ENCODE assay signal across 27 mouse cellular contexts in the genomic region with DNA sequence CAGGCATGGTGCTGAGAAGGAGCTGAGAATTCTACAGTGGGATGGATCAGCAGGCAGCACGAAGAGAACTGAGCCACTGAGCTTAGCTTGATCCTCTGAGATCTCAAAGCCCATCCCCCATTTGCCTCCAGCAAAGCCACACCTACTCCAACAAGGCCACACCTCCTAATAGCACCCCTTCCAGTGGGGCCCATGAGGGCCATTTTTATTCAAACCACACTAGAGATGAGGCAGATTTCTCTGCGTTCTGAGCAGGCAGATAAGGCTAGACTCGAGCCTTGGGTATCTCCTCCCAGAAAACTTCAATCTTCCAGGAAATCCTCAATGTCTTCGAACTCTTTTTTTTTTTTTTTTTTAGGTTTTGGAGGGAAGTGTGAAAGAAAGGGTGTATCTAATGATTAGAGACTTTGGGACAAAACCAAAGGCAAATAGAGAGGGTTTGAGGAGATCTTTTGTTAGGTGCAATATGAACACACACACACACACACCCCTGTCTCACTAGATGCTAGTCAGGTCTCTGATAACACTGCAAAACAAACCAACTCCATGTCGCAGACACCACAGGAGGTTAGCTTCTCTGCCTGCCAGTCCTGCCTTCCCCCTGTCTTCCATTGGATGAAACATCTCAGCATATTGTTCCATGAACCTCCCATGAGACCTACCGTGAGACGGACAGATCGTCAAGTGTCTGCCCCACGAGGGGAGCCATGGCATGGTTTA. TPM values are rescaled to one million over a fixed set of nuclear protein-coding genes. Genes with fewer than 3 reads are reported as not detected.
A peak's percentile ranks its signal among the peaks of the same experiment; 100 is the strongest.
DNase-seq lines count a peak whose midpoint lies in the region; ATAC-seq and TF ChIP-seq lines count a peak whose summit lies in the region.
"Had no signal": no experiment of that assay in that cellular context is flagged by ENCODE, and none has a peak within 500 bp of the region (broad histone marks: within the 10 kb centered on the region; RNA-seq: fewer than 3 reads in every experiment).

No protein-coding gene starts in this region.

- WGBS in liver, postnatal 0 days (ENCODE audit: insufficient replicate concordance), result 39% methylated on average over 9 of the region's 9 CpGs
- 25% methylated on average over 9 of the region's 9 CpGs for WGBS in liver, embryonic 12.5 days (ENCODE audit: insufficient replicate concordance)

- no peak for ATAC-seq in liver, postnatal 0 days
- ATAC-seq in liver, embryonic 12.5 days, result peak; percentile 86
- peak; percentile 32; the same call in 1 of the 2 replicates for ATAC-seq in megakaryocyte-erythroid progenitor cell, adult 5-6 weeks (replicated peaks; ENCODE audit: low FRiP score, low TSS enrichment, poor library complexity, severe bottlenecking)
- ATAC-seq: forebrain, embryonic 15.5 days; lung, postnatal 0 days; midbrain, embryonic 16.5 days had no signal

- no peak overlapping the region for H3K9ac ChIP-seq in liver, postnatal 0 days (replicated peaks)
- H3K9ac ChIP-seq in MEL (ENCODE audit: control insufficient read depth, low read depth, low read length, poor library complexity, severe bottlenecking), result no peak overlapping the region
- peak overlapping the region; percentile 42 for H3K9ac ChIP-seq in liver, embryonic 12.5 days
- H3K9ac ChIP-seq: embryonic facial prominence, embryonic 13.5 days; forebrain, embryonic 15.5 days; heart, embryonic 12.5 days; hindbrain, embryonic 13.5 days; kidney, embryonic 15.5 days; limb, embryonic 12.5 days; neural tube, embryonic 12.5 days had no signal

- TF ChIP-seq CTCF in liver, postnatal 0 days (IDR thresholded peaks at IDR 0.05; ENCODE audit: low read depth), result no peak
- TF ChIP-seq CTCF in MEL (IDR thresholded peaks at IDR 0.05 in 2 of 3, conservative IDR thresholded peaks at IDR 0.05 in 1 of 3; ENCODE audit: control insufficient read depth in 1 of 3, insufficient read depth in 1 of 3, low read depth in 2 of 3, low read length in 3 of 3, poor library complexity in 1 of 3, severe bottlenecking in 1 of 3), result no peak

- TF ChIP-seq RAD21 in MEL (IDR thresholded peaks at IDR 0.05; ENCODE audit: low read depth, low read length), result no peak

- no peak for TF ChIP-seq EP300 in liver, postnatal 0 days (IDR thresholded peaks at IDR 0.05; ENCODE audit: low read depth)
- TF ChIP-seq EP300 in MEL (IDR thresholded peaks at IDR 0.05; ENCODE audit: low read depth in 1 of 2, low read length in 2 of 2), result no peak

- H3K9me3 ChIP-seq in liver, postnatal 0 days (ENCODE audit: low read length), result no peaks in the 10 kb centered on the region
- no peaks in the 10 kb centered on the region for H3K9me3 ChIP-seq in MEL (replicated peaks; ENCODE audit: insufficient read depth, low read length)
- no peaks in the 10 kb centered on the region for H3K9me3 ChIP-seq in liver, embryonic 12.5 days (replicated peaks)
- H3K9me3 ChIP-seq: embryonic facial prominence, embryonic 13.5 days; forebrain, embryonic 10.5 days; forebrain, embryonic 15.5 days; heart, embryonic 12.5 days; hindbrain, embryonic 13.5 days; kidney, embryonic 15.5 days; limb, embryonic 12.5 days; neural tube, embryonic 12.5 days had no signal

- no peak overlapping the region for H3K27ac ChIP-seq in liver, postnatal 0 days (ENCODE audit: low read depth)
- H3K27ac ChIP-seq in MEL (ENCODE audit: control insufficient read depth, low read depth, low read length), result no peak overlapping the region
- peak overlapping the region; percentile 79 for H3K27ac ChIP-seq in liver, embryonic 12.5 days
- H3K27ac ChIP-seq: embryonic facial prominence, embryonic 13.5 days; forebrain, embryonic 10.5 days; forebrain, embryonic 15.5 days; heart, adult 2 months; hindbrain, embryonic 13.5 days; kidney, embryonic 15.5 days; left cerebral cortex, adult 2 months; limb, embryonic 12.5 days; macrophage; neural tube, embryonic 12.5 days had no signal

- H3K36me3 ChIP-seq in liver, postnatal 0 days (replicated peaks; ENCODE audit: insufficient read depth, low read length), result no peaks in the 10 kb centered on the region
- no peaks in the 10 kb centered on the region for H3K36me3 ChIP-seq in MEL (ENCODE audit: control insufficient read depth in 1 of 2, insufficient read depth in 2 of 2, low read length in 2 of 2)
- no peaks in the 10 kb centered on the region for H3K36me3 ChIP-seq in liver, embryonic 12.5 days
- H3K36me3 ChIP-seq: embryonic facial prominence, embryonic 13.5 days; forebrain, embryonic 10.5 days; forebrain, embryonic 15.5 days; heart, embryonic 12.5 days; hindbrain, embryonic 13.5 days; kidney, embryonic 15.5 days; limb, embryonic 12.5 days; neural tube, embryonic 12.5 days had no signal

- H3K4me2 ChIP-seq in liver, postnatal 0 days (ENCODE audit: low read depth, low read length), result no peak overlapping the region
- H3K4me2 ChIP-seq in liver, embryonic 12.5 days, result peak overlapping the region; percentile 60
- H3K4me2 ChIP-seq: embryonic facial prominence, embryonic 13.5 days; forebrain, embryonic 15.5 days; heart, embryonic 12.5 days; hindbrain, embryonic 13.5 days; kidney, embryonic 15.5 days; limb, embryonic 12.5 days; neural tube, embryonic 12.5 days had no signal

- no peak overlapping the region for H3K4me3 ChIP-seq in liver, postnatal 0 days (ENCODE audit: low read depth, low read length)
- no peak overlapping the region for H3K4me3 ChIP-seq in MEL (ENCODE audit: control insufficient read depth in 1 of 2, insufficient read depth in 1 of 2, low read depth in 2 of 2, low read length in 2 of 2)
- peak overlapping the region; percentile 34 for H3K4me3 ChIP-seq in liver, embryonic 12.5 days
- H3K4me3 ChIP-seq: embryonic facial prominence, embryonic 13.5 days; forebrain, embryonic 10.5 days; forebrain, embryonic 15.5 days; heart, adult 2 months; heart, embryonic 12.5 days; hindbrain, embryonic 13.5 days; kidney, embryonic 15.5 days; left cerebral cortex, adult 2 months; limb, embryonic 12.5 days; myocyte; neural tube, embryonic 12.5 days had no signal

- H3K4me1 ChIP-seq in liver, postnatal 0 days (ENCODE audit: insufficient read depth), result 0 out of 2 replicates have a peak, but pooled peaks cover 3% of the 10 kb centered on the region
- H3K4me1 ChIP-seq in MEL (ENCODE audit: control insufficient read depth in 1 of 2, insufficient read depth in 2 of 2, low read length in 2 of 2), result peaks cover 0 to 10% of the 10 kb centered on the region in 2 experiments; a peak in 1 of 4 replicates
- H3K4me1 ChIP-seq in liver, embryonic 12.5 days, result peaks cover 62% of the 10 kb centered on the region
- H3K4me1 ChIP-seq: forebrain, embryonic 15.5 days; heart, embryonic 12.5 days; neural tube, embryonic 12.5 days had no signal

- no peaks in the 10 kb centered on the region for H3K79me2 ChIP-seq in MEL (ENCODE audit: control insufficient read depth, insufficient read depth, low read length, poor library complexity)

- DNase-seq in liver (peak; percentile 74), MEL (ENCODE audit: low read depth, low spot score) (peak; percentile 48)
- no peak for DNase-seq in liver, postnatal 0 days
- no peak for DNase-seq in yolk sac, embryonic 10.5 days (ENCODE audit: low spot score)
- no peak for DNase-seq in cerebellum, postnatal 36 days
- DNase-seq: adrenal gland, postnatal 36 days; cerebellum, adult 8-10 months; gastrocnemius, postnatal 25 days; heart, adult 2 months; heart, postnatal 4 days; kidney, adult 18-20 months; lung, adult 18-20 months had no signal

- no peaks in the 10 kb centered on the region for H3K27me3 ChIP-seq in liver, postnatal 0 days (ENCODE audit: insufficient read depth, low read length)
- no peaks in the 10 kb centered on the region for H3K27me3 ChIP-seq in MEL (ENCODE audit: control insufficient read depth in 1 of 2, insufficient read depth in 2 of 2, low read length in 2 of 2)
- H3K27me3 ChIP-seq in liver, embryonic 12.5 days (replicated peaks), result no peaks in the 10 kb centered on the region
- H3K27me3 ChIP-seq: embryonic facial prominence, embryonic 13.5 days; forebrain, embryonic 15.5 days; hindbrain, embryonic 13.5 days; kidney, embryonic 15.5 days; limb, embryonic 12.5 days; neural tube, embryonic 12.5 days had no signal

- TF ChIP-seq POLR2A in MEL (IDR thresholded peaks at IDR 0.05; ENCODE audit: control insufficient read depth in 1 of 2, insufficient read depth in 1 of 2, low read depth in 1 of 2, low read length in 2 of 2, poor library complexity in 1 of 2), result no peak

TF ChIP-seq in MEL, 35 proteins besides CTCF, POLR2A, EP300 and RAD21:
- TF ChIP-seq RCOR1 (IDR thresholded peaks at IDR 0.05; ENCODE audit: low read depth, low read length) (no peak), MAZ (IDR thresholded peaks at IDR 0.05; ENCODE audit: low read depth, low read length) (0 out of 2 replicates have a peak, but pooled peaks have one; percentile 40), MYB (IDR thresholded peaks at IDR 0.05; ENCODE audit: low read depth, low read length) (no peak), ZNF384 (IDR thresholded peaks at IDR 0.05; ENCODE audit: low read depth, low read length) (peak; percentile 62), GATA1 (IDR thresholded peaks at IDR 0.05; ENCODE audit: low read depth, low read length) (peak; percentile 29; the same call in 1 of the 2 replicates)

RNA-seq across cellular contexts. Expression of a gene that starts 17.1 kb away (rescaled TPM):
- 21.2 and 22.9 TPM in 2 replicates for polyA plus RNA-seq in liver, postnatal 0 days (2015; fragmentation: Nextera tagmentation; extraction: Ambion mirVana)
- 18.2 and 23.3 TPM in 2 replicates for total RNA-seq in MEL (2012; rRNA removed)
- 10 to 100 TPM in 1 of 2 experiments, not detected in 1; 58.1 TPM for polyA plus RNA-seq in MEL (2012; ENCODE audit: insufficient read depth in 1 of 2, insufficient read length in 2 of 2, low read depth in 1 of 2, low replicate concordance in 2 of 2, missing spikeins in 1 of 2)
- 286 and 295 TPM in 2 replicates for polyA plus RNA-seq in liver, embryonic 12.5 days (2016; fragmentation: Nextera tagmentation; extraction: Ambion mirVana)
- 36.4 and 47.4 TPM in 2 replicates for total RNA-seq in megakaryocyte-erythroid progenitor cell, adult 5-6 weeks (2014; fragmentation: Nextera tagmentation)
- 7.4 and 30.9 TPM in 2 replicates for total RNA-seq in megakaryocyte-erythroid progenitor cell, adult 5-6 weeks (2017)
- polyA plus RNA-seq: macrophage, myocyte had no signal

Comparison
In these comparisons a context has a peak if more than half of its experiments do, and no peak if none do; other contexts are left out.
1. DNase-seq: peak in liver (single experiment) and MEL (single experiment); none in liver, postnatal 0 days (single experiment), yolk sac, embryonic 10.5 days (single experiment) and cerebellum, postnatal 36 days (0 of 2).